Mouse (Mus musculus): Measurements from ENCODE around the gene Rnf19b. TPM values are rescaled to one million over a fixed set of nuclear protein-coding genes. Genes with fewer than 3 reads are reported as not detected.

The Rnf19b gene
- total and polyA plus RNA-seq, 3 experiments, result 75.3 to 104 (median 98.3) TPM

GRCm38 (mm10) chr4:129048501-129049305 is 9.4 kb upstream of the Rnf19b start:
- Histone ChIP-seq H3K4me2 (ENCODE audit: insufficient read depth, low read depth, poor library complexity, severe bottlenecking) (no peak overlapping the region), H3K9me3 (replicated peaks; ENCODE audit: low read length) (no peaks in the 10 kb centered on the region), H3K9ac (ENCODE audit: insufficient read depth, low read depth) (no peak overlapping the region), H3K27me3 (replicated peaks) (no peaks in the 10 kb centered on the region), H3K27ac (ENCODE audit: insufficient read depth, low read depth) (no peak overlapping the region), H3K36me3 (replicated peaks in 1 of 2; ENCODE audit: control insufficient read depth in 1 of 2, insufficient read depth in 1 of 2, low read length in 1 of 2) (no peaks in the 10 kb centered on the region), H3K4me3 (replicated peaks in 1 of 3; ENCODE audit: low read depth in 2 of 3, low read length in 2 of 3, poor library complexity in 1 of 3) (no peak overlapping the region), H3K4me1 (ENCODE audit: control insufficient read depth in 1 of 2, insufficient read depth in 2 of 2) (peaks cover 6 to 21% of the 10 kb centered on the region in 2 experiments; a peak in 3 of 4 replicates), H3K79me2 (replicated peaks; ENCODE audit: control insufficient read depth, extremely low read depth, insufficient read depth, poor library complexity, severe bottlenecking) (no peaks in the 10 kb centered on the region)
- no peak for TF ChIP-seq ZC3H11A (IDR thresholded peaks at IDR 0.05; ENCODE audit: low read depth, low read length)
- no peak for TF ChIP-seq TCF12 (IDR thresholded peaks at IDR 0.05; ENCODE audit: low read depth, low read length)
- no peak for TF ChIP-seq MEF2A (IDR thresholded peaks at IDR 0.05; ENCODE audit: borderline replicate concordance, low read depth, low read length)
- in situ Hi-C loops (cut with MboI; ENCODE audit: low pct_ligation_motif_present, low pct_unique_long_range_greater_than_20kb, low sequenced_read_pairs), result no loop called here
- no peak for DNase-seq (ENCODE audit: extremely low read depth)
- dilution Hi-C loops (cut with MboI; ENCODE audit: extremely low pct_ligation_motif_present, extremely low pct_unique_long_range_greater_than_20kb, low sequenced_read_pairs), result no loop called here

- no peak for TF ChIP-seq USF1 (IDR thresholded peaks at IDR 0.05; ENCODE audit: low read depth, low read length)
- TF ChIP-seq ETS1 (conservative IDR thresholded peaks at IDR 0.05; ENCODE audit: low read depth, low read length), result no peak
- TF ChIP-seq ELF1 (IDR thresholded peaks at IDR 0.05; ENCODE audit: low read depth, low read length), result no peak
- no peak for TF ChIP-seq TBP (conservative IDR thresholded peaks at IDR 0.05; ENCODE audit: low read depth, low read length)
- TF ChIP-seq USF2 (conservative IDR thresholded peaks at IDR 0.05; ENCODE audit: low read depth, low read length), result no peak
- TF ChIP-seq RAD21 (IDR thresholded peaks at IDR 0.05; ENCODE audit: low read depth, low read length), result no peak
- TF ChIP-seq NELFE (IDR thresholded peaks at IDR 0.05; ENCODE audit: low read depth, low read length), result no peak
- no peak for TF ChIP-seq MYC (IDR thresholded peaks at IDR 0.05; ENCODE audit: low read depth, low read length)
- no peak for TF ChIP-seq NRF1 (IDR thresholded peaks at IDR 0.05; ENCODE audit: low read depth, low read length)
- TF ChIP-seq CHD2 (IDR thresholded peaks at IDR 0.05; ENCODE audit: low read length), result no peak
- TF ChIP-seq EP300 (IDR thresholded peaks at IDR 0.05; ENCODE audit: low read length), result no peak
- TF ChIP-seq JUND (conservative IDR thresholded peaks at IDR 0.05; ENCODE audit: low read depth, low read length), result no peak
- TF ChIP-seq TCF12 (IDR thresholded peaks at IDR 0.05; ENCODE audit: low read depth, low read length), result no peak
- TF ChIP-seq JUN (IDR thresholded peaks at IDR 0.05; ENCODE audit: insufficient read depth, low read depth, low read length), result no peak
- TF ChIP-seq UBTF (IDR thresholded peaks at IDR 0.05; ENCODE audit: low read depth, low read length), result no peak
- TF ChIP-seq ZKSCAN1 (IDR thresholded peaks at IDR 0.05; ENCODE audit: borderline replicate concordance, low read depth, low read length), result no peak
- TF ChIP-seq IRF4 (IDR thresholded peaks at IDR 0.05; ENCODE audit: low read depth, low read length), result no peak
- TF ChIP-seq CTCF (conservative IDR thresholded peaks at IDR 0.05 in 1 of 2, IDR thresholded peaks at IDR 0.05 in 1 of 2; ENCODE audit: low read depth in 2 of 2, low read length in 2 of 2), result no peak
- Histone ChIP-seq H3K36me3 (replicated peaks in 1 of 2; ENCODE audit: control insufficient read depth in 1 of 2, insufficient read depth in 1 of 2, low read length in 1 of 2) (peaks cover 0 to 5% of the 10 kb centered on the region in 2 experiments), H3K27me3 (replicated peaks) (no peaks in the 10 kb centered on the region), H3K4me3 (replicated peaks in 1 of 3; ENCODE audit: low read depth in 2 of 3, low read length in 2 of 3, poor library complexity in 1 of 3) (no peak overlapping the region), H3K9me3 (replicated peaks; ENCODE audit: low read length) (no peaks in the 10 kb centered on the region), H3K9ac (ENCODE audit: insufficient read depth, low read depth) (no peak overlapping the region), H3K4me2 (ENCODE audit: insufficient read depth, low read depth, poor library complexity, severe bottlenecking) (no peak overlapping the region), H3K79me2 (replicated peaks; ENCODE audit: control insufficient read depth, extremely low read depth, insufficient read depth, poor library complexity, severe bottlenecking) (no peaks in the 10 kb centered on the region), H3K4me1 (ENCODE audit: control insufficient read depth in 1 of 2, insufficient read depth in 2 of 2) (peaks cover 6 to 25% of the 10 kb centered on the region in 2 experiments; a peak in 3 of 4 replicates), H3K27ac (ENCODE audit: insufficient read depth, low read depth) (no peak overlapping the region)
- DNase-seq (ENCODE audit: extremely low read depth), result no peak
- dilution Hi-C loops (cut with MboI; ENCODE audit: extremely low pct_ligation_motif_present, extremely low pct_unique_long_range_greater_than_20kb, low sequenced_read_pairs), result no loop called here
- in situ Hi-C loops (cut with MboI; ENCODE audit: low pct_ligation_motif_present, low pct_unique_long_range_greater_than_20kb, low sequenced_read_pairs), result no loop called here
Observed at GRCm38 (mm10) chr4:129049306-129050011, 8.6 kb upstream of the Rnf19b start.

All from CH12.LX (cell line).